Mouse (Mus musculus) regulatory T cell (primary cell): ENCODE measurements around the gene Egfl6.

Source experiments
- in situ Hi-C: fragments of 300-600 bp; cut with MboI, MseI; formaldehyde crosslinking; loops from one replicate; pipeline ENCODE4 v1.15.1; 2025; ENCODE audit warnings: high pct_unique_total_duplicates

Egfl6 gene

GRCm38 (mm10) chrX:166584947-166585824 lies at the start of gene Egfl6:
Egfl6 (minus strand) TSS chrX:166585720.
- in situ Hi-C loops, result no loop called here

DNA sequence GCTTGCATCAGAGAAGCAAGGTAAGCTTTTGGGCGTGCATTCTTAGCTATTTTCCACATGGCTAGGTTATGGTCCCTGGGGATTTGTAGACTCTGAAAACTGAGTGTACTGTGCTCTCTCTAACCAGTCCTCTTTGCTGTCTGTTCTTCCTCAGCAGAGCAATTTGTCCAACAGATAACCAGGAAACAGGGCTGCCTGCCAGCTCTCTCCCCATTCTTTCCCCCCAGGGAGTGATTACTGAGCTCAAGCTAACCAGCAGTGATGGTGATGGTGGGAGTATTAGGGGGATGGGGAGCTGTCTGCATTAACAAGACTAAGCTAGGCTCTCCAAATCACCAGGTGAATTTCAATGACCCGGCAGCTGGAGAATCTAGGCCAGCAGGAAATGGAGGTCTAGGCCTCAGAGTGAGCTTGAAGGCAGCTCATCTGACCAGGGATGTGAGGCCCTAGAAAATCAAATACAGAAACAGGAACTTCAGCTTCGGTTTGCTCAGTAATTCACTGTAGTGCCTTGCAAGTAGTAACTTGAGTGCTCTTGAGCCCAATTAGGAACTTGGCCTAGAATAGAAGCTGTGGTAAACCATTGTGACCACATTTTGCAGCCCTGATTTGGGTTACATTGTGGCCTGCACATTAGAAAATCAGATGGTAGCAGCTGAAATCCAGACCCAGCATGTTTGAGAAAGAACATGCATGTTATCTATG lies 41.5 kb upstream of the Egfl6 start:
- in situ Hi-C loops, result no loop called here

GRCm38 (mm10) chrX:166626174-166626573 lies 40.7 kb upstream of the Egfl6 start:
- in situ Hi-C loops, result no loop called here

- in situ Hi-C loops, result no loop called here
Observed at GRCm38 (mm10) chrX:166623176-166623575, 37.7 kb upstream of the Egfl6 start.

DNA sequence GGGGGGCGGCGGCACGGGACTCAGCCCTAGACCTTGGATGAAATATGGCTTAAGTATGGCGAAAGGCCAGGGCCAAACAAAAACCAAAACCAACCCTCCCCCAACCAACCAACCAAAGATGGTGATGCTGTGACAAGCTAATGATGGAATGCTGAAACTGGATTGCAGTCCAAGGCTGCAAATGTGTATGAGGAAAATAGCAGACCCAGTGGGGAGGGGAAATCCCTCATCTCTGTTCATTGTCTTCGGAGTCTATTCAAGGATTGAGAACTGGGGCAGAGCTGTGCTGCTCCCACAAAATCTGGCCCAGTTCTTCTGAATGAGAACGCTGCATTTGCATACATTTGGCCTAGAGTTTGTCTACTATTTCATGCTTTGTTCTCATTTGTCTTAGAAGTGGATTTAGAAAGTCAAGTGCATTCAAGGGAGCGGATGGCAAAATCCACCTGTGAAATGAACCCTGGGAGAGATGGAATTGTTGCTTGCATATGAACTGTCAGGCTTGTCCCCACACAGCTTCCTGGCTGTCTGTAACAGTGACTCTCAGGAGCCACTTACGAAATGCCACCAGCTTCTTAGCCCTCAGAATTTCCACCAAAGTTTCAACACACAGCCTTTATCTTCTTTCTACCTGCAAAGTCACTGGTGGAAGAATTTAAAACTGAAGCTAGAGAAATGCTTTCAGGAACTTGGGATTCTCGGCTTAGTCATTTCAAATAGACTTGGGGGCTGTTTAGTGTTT lies 36.2 kb upstream of the Egfl6 start:
- in situ Hi-C loops, result no loop called here

GRCm38 (mm10) chrX:166620900-166621299 lies 35.4 kb upstream of the Egfl6 start:
- in situ Hi-C loops, result no loop called here

GRCm38 (mm10) chrX:166619084-166619483 lies 33.6 kb upstream of the Egfl6 start:
- in situ Hi-C loops, result no loop called here

- in situ Hi-C loops, result no loop called here
Observed at GRCm38 (mm10) chrX:166615191-166615590, 29.7 kb upstream of the Egfl6 start.

DNA sequence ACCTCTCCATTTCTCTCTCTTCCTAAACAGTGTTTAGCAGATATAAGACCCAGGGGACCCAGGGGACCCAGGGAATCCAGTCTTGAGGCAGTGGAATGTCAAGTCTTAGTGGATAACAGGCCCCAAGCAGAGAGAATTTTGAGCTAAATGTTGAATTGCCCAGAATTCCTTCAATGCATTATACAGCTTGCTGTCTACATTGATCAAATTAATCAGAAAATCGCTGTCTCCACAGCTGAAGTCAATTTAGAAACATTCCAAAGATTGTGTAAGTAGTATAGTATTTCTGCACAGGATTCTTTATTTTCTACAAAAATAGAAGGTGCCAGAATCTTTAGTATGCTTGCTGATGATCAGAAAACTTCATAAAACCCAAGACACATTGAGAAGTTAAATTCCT lies 9.4 kb downstream of the Egfl6 start:
- in situ Hi-C loops, result no loop called here

GRCm38 (mm10) chrX:166565983-166566382 lies 19.5 kb downstream of the Egfl6 start:
- in situ Hi-C loops, result no loop called here

DNA sequence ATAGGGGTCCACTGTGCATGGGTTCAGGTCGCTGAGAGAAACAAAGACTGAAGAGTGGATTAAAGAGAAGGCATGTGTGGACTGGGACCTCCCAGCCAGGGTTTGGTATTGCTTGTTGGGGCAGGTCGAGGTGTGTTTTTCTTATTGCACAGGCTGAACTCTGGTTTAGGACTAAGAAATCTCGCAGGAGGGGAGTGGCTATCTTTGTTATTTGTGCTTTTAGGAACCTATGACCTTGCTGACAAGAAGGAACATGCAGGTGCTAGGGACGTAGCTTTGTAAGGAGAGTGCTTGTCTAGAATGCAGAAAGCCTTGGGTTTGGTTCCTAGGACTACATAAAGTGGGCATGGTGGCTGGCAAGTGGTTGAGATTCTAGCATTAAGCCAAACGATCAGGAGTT lies 20.1 kb downstream of the Egfl6 start:
- in situ Hi-C loops, result no loop called here

GRCm38 (mm10) chrX:166564900-166565299 lies 20.6 kb downstream of the Egfl6 start:
- in situ Hi-C loops, result no loop called here

DNA sequence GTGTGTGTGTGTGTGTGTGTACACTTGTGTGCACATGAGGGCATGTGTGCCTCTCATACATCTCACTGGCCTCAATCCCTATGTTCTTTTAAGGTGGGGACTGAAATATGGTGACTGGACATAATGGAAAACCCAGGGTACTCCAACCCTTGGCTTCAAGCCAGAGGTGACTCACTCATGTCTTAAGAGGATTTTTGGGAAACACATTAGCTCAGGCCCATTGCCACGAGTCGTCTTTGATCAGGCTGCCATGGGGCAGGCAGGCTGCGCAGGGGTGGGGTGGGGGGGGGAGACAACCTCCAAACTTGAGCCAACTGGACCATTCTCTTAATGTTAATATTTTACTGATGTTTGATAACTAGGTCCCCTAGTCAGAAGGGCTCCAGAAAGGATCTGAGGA lies 26.2 kb downstream of the Egfl6 start:
- in situ Hi-C loops, result no loop called here

DNA sequence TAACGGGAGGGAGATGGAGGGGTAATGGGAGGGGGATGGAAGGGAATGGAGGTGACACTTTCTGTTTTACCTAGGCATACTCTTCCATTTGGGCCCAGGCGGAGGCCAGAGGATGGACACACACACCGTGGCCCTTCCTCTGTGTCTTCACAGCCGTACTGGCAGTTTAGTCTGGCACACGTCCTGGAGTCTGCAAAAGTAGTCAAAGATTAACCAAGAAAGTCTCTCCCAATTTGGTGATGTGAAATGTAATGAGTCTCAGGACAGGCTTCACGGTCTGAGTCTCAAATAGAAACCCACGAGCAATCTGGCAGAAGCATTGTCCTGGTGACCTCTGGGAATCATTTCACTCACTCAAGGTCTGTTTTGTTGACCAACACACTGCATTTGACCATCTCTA lies 33.2 kb downstream of the Egfl6 start:
- in situ Hi-C loops, result no loop called here

DNA sequence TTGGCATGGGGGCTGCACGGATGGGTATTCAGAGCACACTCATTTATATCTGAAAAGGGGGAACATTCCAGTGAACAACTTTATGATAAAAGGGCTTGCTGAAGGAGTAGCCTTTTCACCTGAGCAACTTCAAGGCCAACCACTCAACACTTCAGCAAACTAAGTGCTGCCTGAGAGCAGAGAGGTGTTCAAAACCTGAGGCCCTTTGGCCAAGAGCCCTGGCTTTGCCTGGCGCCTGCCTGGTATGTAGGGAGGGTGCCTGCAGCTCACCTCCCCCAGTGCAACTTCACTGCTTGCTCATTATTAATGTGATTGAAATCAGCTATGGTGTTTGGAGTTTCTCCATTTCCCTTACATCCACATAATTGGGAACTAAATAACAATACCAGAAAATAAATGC lies 39.0 kb downstream of the Egfl6 start:
- in situ Hi-C loops, result no loop called here

DNA sequence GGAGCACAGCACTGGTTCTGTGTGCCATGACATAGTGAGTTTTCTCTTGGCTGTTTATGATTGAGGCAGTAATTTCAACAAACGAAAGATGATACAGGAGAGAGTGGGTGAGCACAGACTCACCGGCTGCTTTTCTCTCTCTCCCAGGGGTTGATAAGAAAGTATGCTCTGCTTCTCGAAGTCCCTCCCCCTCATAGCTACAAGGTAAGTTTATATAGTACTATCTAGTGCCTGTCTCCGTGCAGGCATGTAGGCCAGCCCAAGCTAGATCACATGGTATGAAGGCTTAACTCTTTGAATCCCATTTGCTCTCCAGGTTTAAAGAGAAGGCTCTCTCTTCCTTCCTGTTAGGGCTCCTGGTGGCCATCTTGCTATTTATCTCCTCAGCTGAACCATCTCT lies 50.4 kb downstream of the Egfl6 start:
- in situ Hi-C loops, result no loop called here

GRCm38 (mm10) chrX:166533432-166533831 lies 52.1 kb downstream of the Egfl6 start:
- in situ Hi-C loops, result no loop called here

GRCm38 (mm10) chrX:166531671-166532070 lies 53.8 kb downstream of the Egfl6 start:
- in situ Hi-C loops, result no loop called here

GRCm38 (mm10) chrX:166528126-166528525 lies 57.4 kb downstream of the Egfl6 start:
- in situ Hi-C loops, result no loop called here

DNA sequence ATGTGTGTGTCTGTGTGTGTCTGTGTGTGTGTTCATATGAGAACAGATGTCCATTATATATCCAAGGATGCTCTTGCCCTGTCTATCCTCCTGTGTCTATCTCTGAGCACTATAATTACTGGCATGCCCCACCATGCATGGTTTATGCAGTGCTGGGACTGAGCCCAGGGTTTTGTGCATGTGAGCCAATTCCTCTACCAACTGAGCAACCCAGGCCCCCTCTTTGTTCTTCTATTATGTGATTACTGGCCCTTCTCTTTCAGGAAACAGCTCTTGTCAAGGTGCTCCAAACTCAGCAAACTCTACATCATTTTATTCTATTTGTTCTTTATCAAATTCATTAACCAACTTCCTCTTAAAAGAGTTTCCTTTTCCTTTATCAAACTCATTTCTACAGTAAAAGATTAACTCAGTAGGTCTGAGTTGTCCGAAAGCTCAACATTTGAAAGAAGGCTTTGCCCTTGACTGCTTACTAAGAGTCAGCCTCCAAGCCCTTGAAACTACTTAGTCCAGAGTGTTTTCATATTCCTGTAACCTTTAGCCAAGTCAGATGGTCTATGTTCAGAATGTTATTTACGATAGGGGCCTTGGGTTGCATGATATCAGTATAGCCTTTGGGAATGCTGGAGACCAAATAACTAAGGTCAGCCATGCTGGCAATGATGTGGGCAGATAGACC lies 59.7 kb downstream of the Egfl6 start:
- in situ Hi-C loops, result no loop called here

- in situ Hi-C loops, result no loop called here
Observed at GRCm38 (mm10) chrX:166520782-166521181, 64.7 kb downstream of the Egfl6 start.

- in situ Hi-C loops, result no loop called here
Observed at GRCm38 (mm10) chrX:166518345-166518744, 67.2 kb downstream of the Egfl6 start, which contains the start of gene Tceanc. Tceanc (minus strand) TSS chrX:166518567.
